Mouse (Mus musculus) ES-Bruce4 (cell line): ENCODE results near the gene Mbd6. TPM values are rescaled to one million over a fixed set of nuclear protein-coding genes. Genes with fewer than 3 reads are reported as not detected.
"Not testable (repeated sequence)": the region's sequence is repeated elsewhere in the genome, so short reads cannot be mapped to it uniquely, and the experiment has no call there.

Experiments used
- H3K27ac ChIP-seq: 2 replicates; pipeline ENCODE4 v1.5.1; 2012; ENCODE audit warnings: low read length, inconsistent platforms; ENCODE audit not compliant: insufficient read depth
- H3K27me3 ChIP-seq: 2 replicates; pipeline ENCODE4 v1.6.1; 2012; ENCODE audit warnings: mild to moderate bottlenecking, low read length, inconsistent platforms; ENCODE audit not compliant: control insufficient read depth, poor library complexity, insufficient read depth, severe bottlenecking
- H3K36me3 ChIP-seq: 2 replicates; pipeline ENCODE4 v1.6.1; 2012; ENCODE audit warnings: inconsistent platforms, mild to moderate bottlenecking, low read length, moderate library complexity; ENCODE audit not compliant: control insufficient read depth, poor library complexity, insufficient read depth, severe bottlenecking
- H3K4me1 ChIP-seq: one replicate; pipeline ENCODE4 v1.8.1; 2011; ENCODE audit warnings: low read length; ENCODE audit not compliant: control insufficient read depth, insufficient read depth
- H3K4me3 ChIP-seq: 2 replicates; pipeline ENCODE4 v1.5.1; 2011; ENCODE audit warnings: low read depth, mild to moderate bottlenecking, low read length
- H3K9ac ChIP-seq: 2 replicates; pipeline ENCODE4 v1.6.1; 2012; ENCODE audit warnings: low read depth, mild to moderate bottlenecking, inconsistent platforms; ENCODE audit not compliant: poor library complexity, severe bottlenecking
- H3K9me3 ChIP-seq: replicated peaks from 2 replicates; pipeline ENCODE4 v1.6.1; 2012; ENCODE audit warnings: mild to moderate bottlenecking, low read length, inconsistent platforms; ENCODE audit not compliant: control insufficient read depth, poor library complexity, insufficient read depth, severe bottlenecking
- CTCF ChIP-seq: IDR thresholded peaks from one replicate; pipeline ENCODE4 v1.8.1; 2011; ENCODE audit warnings: low read depth, low read length
- EP300 ChIP-seq: IDR thresholded peaks from 2 replicates; pipeline ENCODE4 v1.6.1; 2011; ENCODE audit warnings: low read depth, low read length; ENCODE audit not compliant: insufficient read depth
- POLR2A ChIP-seq: IDR thresholded peaks from one replicate; pipeline ENCODE4 v1.8.1; 2011; ENCODE audit warnings: low read length; ENCODE audit not compliant: insufficient read depth
- polyA plus RNA-seq: library from polyadenylated mRNA; stranded (reverse); fragments of >200 nt; gene quantifications from 2 replicates; pipeline ENCODE4 v1.2.4, GENCODE M21; 2011; ENCODE audit warnings: low read depth; ENCODE audit not compliant: missing spikeins, insufficient read depth, insufficient read length

The Mbd6 gene
- polyA plus RNA-seq, 1 experiment, result 26.2 TPM

- H3K4me1 ChIP-seq, result no peaks in the 10 kb centered on the region
- peak within 1 kb of the TSS; percentile 98 for H3K9ac ChIP-seq
- no peak for TF ChIP-seq CTCF
- TF ChIP-seq EP300, result peak; percentile 11; the same call in 1 of the 2 replicates
- TF ChIP-seq POLR2A, result peak; percentile 34
- peak within 1 kb of the TSS; percentile 59 for H3K27ac ChIP-seq
- H3K4me3 ChIP-seq, result peak within 1 kb of the TSS; percentile 95
- no peaks in the 10 kb centered on the region for H3K27me3 ChIP-seq
- H3K36me3 ChIP-seq, result peaks cover 27% of the 10 kb centered on the region
- no peaks in the 10 kb centered on the region for H3K9me3 ChIP-seq
Observed at GRCm38 (mm10) chr10:127311476-127312355, 22.9 kb upstream of the Mbd6 start, which contains the start of gene Mars. Gene Mars, minus strand, starts transcription at chr10:127311786.

GRCm38 (mm10) chr10:127310523-127311475 lies 22.0 kb upstream of the Mbd6 start:
- no peaks in the 10 kb centered on the region for H3K9me3 ChIP-seq
- H3K27ac ChIP-seq, result peak overlapping the region; percentile 59
- H3K4me3 ChIP-seq, result peak overlapping the region; percentile 95
- H3K36me3 ChIP-seq, result peaks cover 36% of the 10 kb centered on the region
- no peaks in the 10 kb centered on the region for H3K27me3 ChIP-seq
- H3K4me1 ChIP-seq, result no peaks in the 10 kb centered on the region
- H3K9ac ChIP-seq, result peak overlapping the region; percentile 98
- TF ChIP-seq CTCF, result no peak
- TF ChIP-seq POLR2A, result no peak
- no peak for TF ChIP-seq EP300

- not testable (repeated sequence) for H3K4me1 ChIP-seq, H3K4me3 ChIP-seq, H3K27ac ChIP-seq, H3K27me3 ChIP-seq, H3K9me3 ChIP-seq, H3K9ac ChIP-seq
- H3K36me3 ChIP-seq, result peaks cover 44% of the 10 kb centered on the region
Observed at GRCm38 (mm10) chr10:127309167-127309566, 20.3 kb upstream of the Mbd6 start.

GRCm38 (mm10) chr10:127303136-127303535 lies 14.3 kb upstream of the Mbd6 start:
- H3K27ac ChIP-seq, result no peak overlapping the region
- no peaks in the 10 kb centered on the region for H3K9me3 ChIP-seq
- TF ChIP-seq CTCF (no peak), POLR2A (no peak), EP300 (no peak)
- H3K36me3 ChIP-seq, result peaks cover 71% of the 10 kb centered on the region
- no peaks in the 10 kb centered on the region for H3K27me3 ChIP-seq
- no peaks in the 10 kb centered on the region for H3K4me1 ChIP-seq
- no peak overlapping the region for H3K4me3 ChIP-seq
- H3K9ac ChIP-seq, result no peak overlapping the region

- H3K36me3 ChIP-seq, result peaks cover 72% of the 10 kb centered on the region
- H3K27ac ChIP-seq, result no peak overlapping the region
- peaks cover 10% of the 10 kb centered on the region for H3K9me3 ChIP-seq
- H3K4me3 ChIP-seq, result no peak overlapping the region
- no peak overlapping the region for H3K9ac ChIP-seq
- H3K4me1 ChIP-seq, result no peaks in the 10 kb centered on the region
- TF ChIP-seq CTCF, result no peak
- no peak for TF ChIP-seq POLR2A
- TF ChIP-seq EP300, result no peak
- H3K27me3 ChIP-seq, result no peaks in the 10 kb centered on the region
Observed at GRCm38 (mm10) chr10:127300361-127300760, 11.5 kb upstream of the Mbd6 start.
